Mouse (Mus musculus) cerebellum, adult 2 months (tissue): ENCODE measurements around the gene Espl1.
"Not testable (repeated sequence)": the region's sequence is repeated elsewhere in the genome, so short reads cannot be mapped to it uniquely, and the experiment has no call there.

Experiments
- CTCF ChIP-seq: fragments of 200-500 bp; IDR thresholded peaks from 2 replicates; pipeline ENCODE4 v1.5.1; 2011; ENCODE audit warnings: low read depth, mild to moderate bottlenecking, control low read depth, low read length, moderate library complexity, borderline replicate concordance; ENCODE audit not compliant: insufficient read depth
- POLR2A ChIP-seq: fragments of 200-500 bp; IDR thresholded peaks from 2 replicates; pipeline ENCODE4 v1.6.1; 2011; ENCODE audit warnings: low read length, control low read depth, borderline replicate concordance; ENCODE audit not compliant: insufficient read depth

- TF ChIP-seq CTCF = 0 out of 2 replicates have a peak, but pooled peaks have one; percentile 20
- TF ChIP-seq POLR2A = not testable (repeated sequence)
Observed at GRCm38 (mm10) chr15:102335925-102336324, 39.9 kb downstream of the Espl1 start.
